Mouse (Mus musculus) lung, adult 18-20 months (tissue): Measurements from ENCODE around the gene Gm2663.
A peak's percentile ranks its signal among the peaks of the same experiment; 100 is the strongest.
"Not testable (repeated sequence)": the region's sequence is repeated elsewhere in the genome, so short reads cannot be mapped to it uniquely, and the experiment has no call there.

Experiments used
- DNase-seq, 2 experiments: peaks; one replicate each; pipeline ENCODE4 v3.0.0; 2022; ENCODE audit warnings: mixed read lengths in 2 of 2

The Gm2663 gene

GRCm38 (mm10) chr6:40999379-40999778 is at the start of gene Gm2663:
Gene Gm2663 (minus strand): TSS chr6:40999479.
- not testable (repeated sequence) for DNase-seq

GRCm38 (mm10) chr6:41048602-41049001 is 49.3 kb upstream of the Gm2663 start:
- DNase-seq = no peak

- no peak for DNase-seq
These were observed 48.7 kb upstream of the Gm2663 start for GRCm38 (mm10) chr6:41047961-41048360.

DNA sequence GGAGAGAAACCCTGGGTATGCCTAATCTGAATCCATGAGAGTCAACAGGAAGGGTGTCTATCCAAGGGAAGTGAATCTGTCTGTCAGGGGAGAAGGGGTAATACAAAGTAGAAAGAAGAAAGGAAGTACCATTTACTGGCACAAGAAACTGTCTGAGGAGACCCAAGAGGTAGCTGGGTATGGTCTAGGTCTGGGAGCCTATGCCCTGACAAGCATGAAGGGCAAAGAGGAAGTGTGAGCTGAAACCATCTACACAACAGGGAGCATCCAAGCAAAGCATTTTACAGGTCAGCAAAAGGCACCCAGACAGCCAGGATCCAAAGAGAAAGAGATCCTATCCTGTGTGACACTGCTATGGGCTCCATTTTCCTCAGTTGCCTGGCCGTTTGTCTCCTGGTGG is 47.9 kb upstream of the Gm2663 start:
- no peak for DNase-seq

GRCm38 (mm10) chr6:41046553-41046952 is 47.3 kb upstream of the Gm2663 start:
- DNase-seq = no peak

- no peak for DNase-seq
These were observed 45.5 kb upstream of the Gm2663 start for GRCm38 (mm10) chr6:41044753-41045152.

DNA sequence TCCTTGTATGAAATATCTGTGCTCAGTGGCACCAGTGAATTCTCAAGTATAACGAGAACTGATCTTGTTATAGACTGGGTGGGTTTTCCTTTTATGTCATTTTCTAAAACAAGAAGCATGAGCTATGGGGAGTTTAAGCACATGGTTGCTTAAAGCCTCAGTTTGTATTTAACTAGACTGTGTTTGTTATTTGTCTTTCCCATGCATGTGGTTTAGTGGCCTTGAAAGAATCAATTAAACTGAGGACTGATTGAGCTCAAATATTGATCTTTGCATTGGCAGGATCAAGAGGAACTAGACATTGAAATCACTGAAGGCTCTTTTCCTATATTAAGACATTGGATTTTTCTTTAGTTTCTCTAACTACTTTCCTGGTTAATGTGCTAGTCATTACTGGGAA is 45.0 kb upstream of the Gm2663 start:
- no peak for DNase-seq

- DNase-seq = no peak
These were observed 36.1 kb upstream of the Gm2663 start, which contains the start of gene 2210010C04Rik for GRCm38 (mm10) chr6:41035409-41035808. Gene 2210010C04Rik (minus strand): TSS chr6:41035509.

- no peak for DNase-seq
These were observed 33.5 kb upstream of the Gm2663 start for GRCm38 (mm10) chr6:41032802-41033201.

GRCm38 (mm10) chr6:41032231-41032630 is 33.0 kb upstream of the Gm2663 start:
- DNase-seq = no peak

DNA sequence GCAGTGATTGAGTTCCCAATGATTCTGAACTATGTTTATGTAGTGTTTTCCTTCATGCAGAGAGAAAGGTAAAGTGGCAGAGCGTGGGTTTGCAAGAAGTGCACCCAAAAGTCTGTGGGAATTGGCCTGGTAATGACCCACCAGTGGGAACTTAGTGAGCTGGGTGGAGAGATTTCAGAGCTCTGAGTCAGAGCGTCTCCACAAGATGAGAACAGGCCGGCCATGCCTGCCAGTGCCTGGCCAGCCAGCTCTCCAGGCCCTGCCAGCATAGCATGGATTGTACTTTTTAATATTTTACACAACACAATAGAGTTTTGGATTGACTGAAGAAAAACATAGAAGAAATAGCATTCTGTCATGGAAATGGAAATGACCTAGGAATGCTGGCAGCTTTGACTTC is 31.5 kb upstream of the Gm2663 start:
- DNase-seq = no peak

DNA sequence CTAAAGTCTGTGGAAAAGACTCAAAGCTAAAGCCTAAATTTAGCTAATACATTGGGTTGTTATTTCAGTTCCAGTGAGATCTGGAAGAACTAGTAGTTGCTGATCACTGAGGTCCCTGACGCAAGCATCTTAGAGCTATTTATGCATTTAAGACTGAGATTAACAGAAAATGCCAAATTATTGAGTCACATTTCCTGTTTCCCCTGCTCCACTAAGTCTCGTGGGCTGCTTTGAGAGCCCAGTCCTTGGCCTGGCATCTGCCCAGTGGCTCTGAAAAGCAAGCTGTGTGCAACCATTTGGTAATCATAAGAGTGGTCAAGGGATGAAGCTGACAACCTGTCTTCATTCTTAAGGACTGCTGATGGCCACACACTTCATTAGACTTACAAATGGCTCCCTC is 27.8 kb upstream of the Gm2663 start:
- DNase-seq = peak; percentile 7 to 12

DNA sequence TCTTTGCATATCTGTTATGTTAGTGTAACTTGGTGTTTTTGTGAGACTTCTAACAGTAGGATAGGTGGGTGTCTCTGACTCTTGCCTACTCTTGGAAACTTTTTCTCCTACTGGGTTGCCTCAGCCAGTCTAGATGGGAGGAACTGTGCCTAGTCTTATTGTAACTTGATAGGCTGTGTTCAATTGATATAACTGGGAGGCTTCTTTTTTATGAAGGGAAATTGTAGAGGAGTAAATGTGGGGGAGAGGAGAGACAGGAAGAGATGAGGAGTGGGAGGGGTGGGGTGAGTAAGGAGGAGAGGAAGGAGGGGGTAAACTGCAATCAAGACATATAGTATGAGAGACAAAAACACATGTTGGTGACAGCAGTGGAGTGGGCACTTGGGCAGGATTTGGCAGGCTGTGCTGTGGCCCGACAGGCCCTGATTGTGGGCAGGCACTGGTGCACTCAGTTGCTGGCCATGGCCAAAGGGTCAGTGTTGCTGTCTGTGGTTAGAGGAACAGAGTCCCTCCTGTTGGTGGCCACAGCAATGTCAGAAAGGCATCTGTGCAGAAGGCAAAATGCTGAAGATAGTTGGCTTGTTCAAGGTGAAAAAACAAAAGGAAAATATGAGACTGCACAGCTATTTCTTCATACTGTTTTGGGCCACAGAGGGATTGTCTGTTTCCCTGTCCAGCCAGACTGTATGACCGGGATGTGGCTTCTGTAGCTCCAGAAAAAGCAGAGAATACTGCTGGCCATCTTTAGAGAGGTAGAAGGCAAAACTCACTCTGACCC is 26.8 kb upstream of the Gm2663 start:
- no peak for DNase-seq

DNA sequence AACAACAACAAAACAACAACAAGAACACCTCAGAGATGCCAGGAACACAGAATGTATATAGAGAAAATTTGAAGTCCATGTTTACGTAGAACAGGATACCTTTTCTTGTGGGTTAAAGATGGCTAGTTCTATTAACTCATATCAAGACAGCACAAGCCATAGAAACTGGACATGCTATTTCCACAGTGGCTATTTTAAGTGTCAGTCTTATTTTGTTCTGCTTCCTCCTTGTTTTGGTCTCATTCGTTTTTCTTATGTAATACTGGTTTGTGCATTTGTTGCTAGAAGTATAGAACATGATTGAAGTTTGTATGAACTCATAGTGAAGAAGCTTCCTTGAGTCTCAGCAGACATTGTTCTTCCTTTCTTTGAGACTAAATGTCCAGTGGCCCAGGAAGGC is 19.9 kb upstream of the Gm2663 start:
- DNase-seq = no peak

DNA sequence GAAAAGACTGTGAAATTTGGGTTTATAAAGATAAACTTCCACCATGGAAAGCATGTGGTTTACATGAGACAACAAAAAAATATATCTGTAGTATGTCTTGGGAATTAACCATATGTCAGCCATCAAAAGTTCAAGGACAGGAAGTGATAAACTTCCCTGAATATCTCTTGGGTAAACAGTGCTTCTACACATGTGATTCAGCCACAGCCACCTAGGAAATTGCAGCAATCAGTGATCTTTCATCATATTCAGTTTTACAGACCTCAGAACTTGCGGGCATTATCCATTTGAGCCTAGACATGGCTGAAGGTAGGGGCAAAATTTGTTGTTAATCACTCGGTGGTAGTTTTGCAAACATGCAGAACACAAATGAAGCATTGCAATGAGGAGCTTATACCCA is 19.4 kb upstream of the Gm2663 start:
- no peak for DNase-seq

- no peak for DNase-seq
These were observed 15.8 kb upstream of the Gm2663 start for GRCm38 (mm10) chr6:41015065-41015464.

DNA sequence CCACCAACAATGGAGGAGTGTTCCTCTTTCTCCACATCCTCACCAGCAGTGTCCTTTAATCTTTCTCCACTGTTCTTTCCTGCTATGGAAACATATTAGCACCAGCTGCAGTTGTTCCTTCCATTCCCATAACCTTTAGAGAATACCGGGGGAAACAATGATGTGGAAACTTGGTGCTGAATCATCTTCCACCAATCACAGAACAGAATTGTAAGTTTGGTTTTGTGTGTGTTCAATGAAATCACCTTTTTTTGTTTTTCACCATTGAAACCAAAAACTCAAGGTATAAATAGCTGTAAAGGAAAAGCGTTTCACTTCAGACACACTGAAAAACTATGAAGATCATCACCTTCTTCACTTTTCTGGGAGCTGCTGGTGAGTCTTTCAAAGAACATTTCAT is 34.8 kb downstream of the Gm2663 start, which contains the start of gene 1810009J06Rik:
Gene 1810009J06Rik, plus strand, starts transcription at position 301 of the 400 bp plus-strand sequence.
- DNase-seq = not testable (repeated sequence)

- no peak for DNase-seq
These were observed 45.6 kb downstream of the Gm2663 start for GRCm38 (mm10) chr6:40953716-40954115.

GRCm38 (mm10) chr6:40951770-40952169 is 47.5 kb downstream of the Gm2663 start, which contains the start of gene Gm4744:
Gene Gm4744 (minus strand): TSS chr6:40951870.
- DNase-seq = no peak
